Mouse (Mus musculus) adipocyte (in vitro differentiated cells): Measurements from ENCODE around the gene Olfr53.
A peak's percentile ranks its signal among the peaks of the same experiment; 100 is the strongest.
"Not testable (repeated sequence)": the region's sequence is repeated elsewhere in the genome, so short reads cannot be mapped to it uniquely, and the experiment has no call there.

Source experiments
- DNase-seq: peaks from one replicate; pipeline ENCODE4 v3.0.0-alpha.2; 2016; ENCODE audit warnings: low spot score

The Olfr53 gene

DNA sequence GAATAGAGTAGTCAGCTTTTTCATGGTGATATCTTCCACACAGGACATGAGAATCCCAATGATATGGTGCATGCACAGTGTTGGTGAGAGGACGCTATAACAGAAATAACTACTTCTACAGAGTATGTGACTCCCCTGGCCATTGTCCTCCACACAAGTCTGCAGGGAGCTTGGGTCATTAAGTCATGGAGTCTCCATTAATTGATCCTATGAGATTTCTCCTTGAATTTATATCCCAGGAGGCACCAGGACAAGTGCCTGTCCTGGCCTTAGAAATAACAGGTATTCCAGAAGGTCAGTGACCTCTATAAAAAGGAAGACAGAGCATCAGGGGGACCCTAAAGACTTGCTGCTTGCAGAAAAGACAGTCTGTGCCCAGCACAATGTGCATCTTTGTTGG lies at the start of gene Olfr53:
Olfr53 (plus strand) TSS at position 301 of the 400 bp plus-strand sequence.
- no peak for DNase-seq

DNA sequence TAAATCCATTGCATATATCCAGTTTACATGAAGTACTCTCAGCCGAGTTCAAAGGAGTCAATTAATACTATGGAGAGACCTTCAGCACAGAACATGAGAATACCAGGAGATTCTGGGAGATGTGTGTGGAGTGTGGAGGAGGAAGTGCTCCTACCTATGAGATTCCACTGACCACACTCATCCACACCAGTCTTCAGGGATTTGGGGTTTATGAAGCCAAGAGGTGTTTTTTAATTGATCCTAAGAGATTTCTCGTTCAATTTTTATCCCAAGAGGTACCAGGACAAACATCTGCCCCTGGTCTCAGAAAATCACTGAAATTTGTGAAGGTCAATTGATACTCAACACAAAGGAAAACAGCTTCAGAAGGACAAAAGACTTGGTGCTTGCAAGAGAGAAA lies 45.3 kb upstream of the Olfr53 start, which contains the start of gene Olfr46:
Olfr46 (plus strand) TSS at position 301 of the 400 bp plus-strand sequence.
- not testable (repeated sequence) for DNase-seq

DNA sequence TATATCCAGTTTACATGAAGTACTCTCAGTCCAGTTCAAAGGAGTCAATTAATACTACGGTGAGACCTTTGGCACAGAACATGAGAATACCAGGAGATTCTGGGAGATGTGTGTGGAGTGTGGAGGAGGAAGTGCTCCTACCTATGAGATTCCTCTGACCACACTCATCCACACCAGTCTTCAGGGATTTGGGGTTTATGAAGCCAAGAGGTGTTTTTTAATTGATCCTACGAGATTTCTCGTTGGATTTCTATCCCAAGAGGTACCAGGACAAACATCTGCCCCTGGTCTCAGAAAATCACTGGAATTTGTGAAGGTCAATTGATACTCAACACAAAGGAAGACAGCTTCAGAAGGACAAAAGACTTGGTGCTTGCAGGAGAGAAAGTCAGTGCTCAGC lies 17.6 kb upstream of the Olfr53 start, which contains the start of gene Olfr61:
Olfr61 (plus strand) TSS at position 301 of the 400 bp plus-strand sequence.
- DNase-seq = not testable (repeated sequence)

DNA sequence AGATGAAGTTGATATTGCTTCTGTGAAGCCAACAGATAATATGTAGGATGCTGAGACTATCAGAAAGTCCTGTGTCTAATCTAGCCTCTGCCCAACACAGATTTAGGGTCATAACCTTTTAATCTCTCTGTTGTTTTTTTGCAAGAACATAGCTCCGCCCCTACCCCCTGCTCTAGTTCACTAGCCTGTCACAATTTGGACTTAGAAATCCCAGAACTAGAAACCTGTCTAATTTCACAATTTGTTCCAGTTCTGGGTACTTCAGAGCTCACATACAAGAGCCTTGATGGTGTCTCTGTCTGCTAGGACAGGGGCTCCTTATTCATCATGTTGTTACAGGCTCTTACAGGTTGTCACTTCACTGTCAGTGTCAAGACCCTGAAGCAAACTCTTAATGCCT lies 15.7 kb upstream of the Olfr53 start:
- DNase-seq = peak; percentile 2

GRCm38 (mm10) chr7:140659630-140660029 lies 13.4 kb downstream of the Olfr53 start, which contains the start of gene Olfr539:
TSS of gene Olfr539 (plus strand) at chr7:140659930.
- DNase-seq = no peak

DNA sequence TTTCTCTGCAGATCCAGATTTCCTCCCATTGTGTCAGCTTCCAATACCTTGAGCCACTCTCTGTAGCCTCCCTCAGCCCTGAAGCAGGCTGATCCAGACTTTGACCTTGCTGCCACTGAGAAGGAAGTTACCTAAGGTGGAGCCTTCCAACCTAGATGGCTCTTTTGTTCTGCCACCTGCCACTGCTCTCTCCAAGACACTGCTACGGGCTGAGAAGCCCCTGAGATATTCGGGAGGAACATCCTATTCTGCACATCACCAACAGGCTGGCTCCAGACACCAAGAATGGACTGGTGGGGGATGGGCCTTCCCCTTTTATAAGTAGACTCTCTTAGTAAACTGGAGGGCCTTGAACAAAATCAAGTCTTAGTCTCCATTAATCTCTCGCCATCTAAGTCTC lies 24.4 kb downstream of the Olfr53 start:
- DNase-seq = not testable (repeated sequence)

DNA sequence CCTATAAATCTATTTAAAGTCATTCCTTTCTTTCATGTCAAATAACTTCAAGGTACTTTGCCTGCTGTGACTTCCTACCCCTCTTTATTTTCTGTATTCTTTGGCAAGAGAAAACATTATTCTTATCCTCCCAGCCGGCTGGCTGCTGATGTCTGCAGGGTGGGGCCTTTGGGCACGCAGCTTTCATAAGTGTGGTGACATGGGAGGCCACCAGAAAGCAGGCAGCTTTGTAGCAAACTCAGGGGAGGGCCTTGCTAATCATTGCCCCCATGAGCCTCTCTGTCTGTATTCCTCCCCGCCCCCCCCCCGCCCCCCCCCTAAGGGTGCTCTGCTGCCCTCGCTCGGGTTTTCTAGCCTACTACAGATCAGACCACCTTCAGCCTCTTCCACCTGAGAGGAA lies 29.6 kb downstream of the Olfr53 start:
- no peak for DNase-seq

- DNase-seq = not testable (repeated sequence)
Measured at GRCm38 (mm10) chr7:140679591-140679990, 33.3 kb downstream of the Olfr53 start.

DNA sequence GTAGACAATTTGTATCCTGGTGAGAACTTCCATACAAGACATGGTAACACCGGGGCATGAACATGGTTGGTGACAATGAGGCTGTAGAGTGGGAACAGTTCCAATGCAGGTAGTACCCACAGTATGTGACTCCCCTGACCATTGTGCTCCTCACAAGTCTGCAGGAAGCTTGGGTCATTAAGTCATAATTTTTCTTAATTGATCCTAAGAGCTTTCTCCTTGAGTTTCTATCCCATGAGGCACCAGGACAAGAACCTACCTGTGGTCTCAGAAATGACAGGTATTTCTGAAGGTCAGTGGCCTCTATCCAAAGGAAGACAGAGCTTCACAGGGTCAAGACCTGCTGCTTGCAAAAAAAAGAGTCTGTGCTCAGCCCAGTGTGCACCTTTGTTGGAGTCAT lies 35.4 kb downstream of the Olfr53 start, which contains the start of gene Olfr45:
Olfr45 (plus strand) TSS at position 301 of the 400 bp plus-strand sequence.
- DNase-seq = no peak

GRCm38 (mm10) chr7:140696967-140697366 lies 50.7 kb downstream of the Olfr53 start, which contains the start of gene Olfr541:
TSS of gene Olfr541 (plus strand) at chr7:140697267.
- no peak for DNase-seq
